Mouse (Mus musculus): ENCODE results near the gene Wnk2. TPM values are rescaled to one million over a fixed set of nuclear protein-coding genes. Genes with fewer than 3 reads are reported as not detected.
A peak's percentile ranks its signal among the peaks of the same experiment; 100 is the strongest.

Wnk2 gene
- total RNA-seq, 4 experiments from 2014 or later = 2.8 to 5.9 (median 5.0) TPM

GRCm38 (mm10) chr13:49031029-49031428 lies 116.8 kb downstream of the Wnk2 start:
- DNase-seq = no peak

GRCm38 (mm10) chr13:49028757-49029539 lies 118.9 kb downstream of the Wnk2 start:
- DNase-seq = no peak

DNA sequence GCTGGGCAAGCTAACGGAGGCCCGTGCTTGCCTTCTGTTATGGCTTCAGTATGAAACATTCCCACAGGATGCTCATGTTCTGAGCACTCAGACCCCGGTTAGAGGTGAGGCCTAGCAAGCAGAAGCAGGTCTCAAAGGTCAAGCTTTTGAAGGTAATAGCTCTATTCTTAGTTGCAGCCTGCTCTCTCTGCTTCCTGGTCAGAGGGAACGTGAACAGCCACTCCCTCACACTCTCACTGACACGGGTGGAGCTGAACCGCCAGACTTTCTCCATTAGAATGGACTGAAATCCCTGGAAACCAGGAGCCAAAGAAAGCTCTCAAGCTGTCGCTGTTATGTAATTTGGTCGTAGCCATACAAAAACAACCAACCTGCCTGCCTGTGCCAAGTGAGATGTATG lies 120.8 kb downstream of the Wnk2 start:
- no peak for DNase-seq

GRCm38 (mm10) chr13:49025521-49025920 lies 122.3 kb downstream of the Wnk2 start:
- DNase-seq = no peak

GRCm38 (mm10) chr13:49024763-49025162 lies 123.1 kb downstream of the Wnk2 start:
- no peak for DNase-seq

DNA sequence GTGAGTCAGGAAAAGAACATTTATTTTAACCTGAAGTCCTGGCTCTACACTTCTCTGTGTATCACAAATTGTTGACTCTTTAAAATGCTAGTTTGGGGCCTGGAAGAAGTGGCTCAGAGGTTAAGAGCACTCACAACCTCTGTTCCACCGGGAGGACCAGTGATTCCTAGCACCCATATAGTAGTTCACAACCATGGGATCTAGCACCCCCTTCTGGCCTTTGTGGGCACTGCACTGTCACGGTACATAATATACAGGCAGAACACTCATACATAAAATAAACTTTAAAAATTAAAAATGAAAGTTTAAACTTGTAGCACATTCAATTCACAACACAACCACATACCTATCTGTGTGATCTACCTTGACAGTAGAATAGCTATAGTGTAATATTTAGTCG lies 126.1 kb downstream of the Wnk2 start:
- peak; percentile 13 for DNase-seq

DNA sequence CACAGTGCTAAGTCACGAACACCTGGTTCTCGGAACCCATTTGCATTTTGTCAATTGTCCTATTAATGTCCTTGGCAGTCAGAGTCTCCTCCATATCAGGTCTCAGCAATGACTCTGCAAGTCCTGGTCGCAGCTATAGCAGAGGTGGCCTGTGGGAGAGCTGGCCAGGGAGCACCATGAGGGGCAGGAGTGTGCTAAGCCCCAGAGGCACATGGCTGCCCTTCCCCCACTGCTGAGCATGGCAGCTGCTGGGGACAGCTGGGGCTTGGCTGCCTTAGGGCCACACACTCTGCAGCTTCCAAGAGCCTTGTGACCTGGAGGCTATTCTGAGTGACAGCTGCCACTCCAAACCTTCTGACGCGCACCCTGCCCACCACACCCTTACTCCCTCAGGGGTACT lies 127.7 kb downstream of the Wnk2 start:
- no peak for DNase-seq

- no peak for DNase-seq
Observed at GRCm38 (mm10) chr13:49017375-49017774, 130.4 kb downstream of the Wnk2 start.

GRCm38 (mm10) chr13:49016311-49016761 lies 131.5 kb downstream of the Wnk2 start:
- peak; percentile 30 for DNase-seq

- DNase-seq = no peak
Observed at GRCm38 (mm10) chr13:49015366-49016306, 132.2 kb downstream of the Wnk2 start.

DNA sequence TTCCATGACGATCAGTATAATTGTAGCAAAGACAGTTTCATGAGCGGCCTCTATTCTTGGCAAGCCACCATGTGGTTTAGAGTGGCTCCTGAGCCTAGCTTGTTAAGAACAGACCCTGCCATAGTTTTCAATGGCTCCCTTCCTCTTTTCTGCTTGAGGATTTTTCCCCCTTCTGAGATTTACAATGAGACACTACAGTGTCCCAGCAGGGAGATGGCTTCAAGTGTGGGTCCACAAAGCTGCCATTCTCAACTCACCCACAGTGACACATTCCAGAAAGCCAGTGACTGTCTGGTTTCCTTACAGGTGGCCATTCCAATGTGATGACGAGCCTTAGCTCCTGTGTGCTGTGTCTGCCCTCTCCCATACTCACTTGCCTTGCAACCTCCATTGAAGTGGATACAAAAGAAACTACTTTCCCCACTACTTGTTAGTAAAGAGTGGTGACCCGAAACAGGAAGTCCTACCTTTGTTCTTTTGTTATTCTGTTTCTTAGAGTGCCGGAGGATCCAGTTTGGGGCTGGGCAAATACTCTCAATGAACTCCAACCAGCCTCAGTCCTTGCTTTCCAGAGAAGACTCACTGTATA lies 134.5 kb downstream of the Wnk2 start:
- DNase-seq = no peak

DNA sequence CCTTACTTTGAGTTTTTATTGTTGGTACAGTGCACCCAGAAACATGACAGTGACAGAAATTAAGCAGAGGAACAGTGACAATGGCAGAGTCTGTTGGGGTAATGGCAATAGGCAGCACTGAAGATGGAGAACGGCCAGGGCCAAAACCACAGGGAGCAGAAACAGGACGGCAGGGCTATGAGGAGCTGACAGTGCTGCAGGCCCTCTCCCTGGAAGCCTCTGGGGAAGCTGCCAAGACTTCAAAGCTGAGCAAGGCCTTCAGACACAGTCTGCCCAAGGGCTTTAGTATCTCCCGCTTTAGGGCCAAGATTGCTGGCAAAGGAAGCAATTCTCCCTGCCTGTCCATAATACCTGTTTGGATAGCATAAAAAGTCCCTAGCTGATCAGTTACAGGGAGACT lies 146.1 kb downstream of the Wnk2 start:
- DNase-seq = peak; percentile 67

DNA sequence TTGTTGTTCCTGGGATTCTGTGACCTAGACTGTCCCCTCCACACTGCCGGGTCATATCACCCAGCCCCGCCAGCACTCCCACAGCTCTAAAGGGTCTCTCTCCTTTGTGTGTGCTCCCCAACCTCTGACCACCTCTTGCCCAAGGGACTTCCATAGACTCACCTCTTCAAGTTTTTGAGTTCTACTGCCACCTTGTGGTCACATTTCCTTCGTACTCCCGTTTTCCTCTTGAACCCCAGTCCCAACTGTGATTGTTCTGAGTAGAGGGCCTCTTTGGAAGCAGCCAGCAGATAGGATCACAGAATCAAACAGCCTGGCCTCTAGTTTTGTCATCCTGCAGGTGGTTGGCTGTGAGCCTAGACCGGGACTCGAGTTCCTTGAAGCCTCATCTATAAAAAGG lies 149.2 kb downstream of the Wnk2 start:
- peak; percentile 38 for DNase-seq

GRCm38 (mm10) chr13:48996731-48997130 lies 151.1 kb downstream of the Wnk2 start:
- no peak for DNase-seq

DNA sequence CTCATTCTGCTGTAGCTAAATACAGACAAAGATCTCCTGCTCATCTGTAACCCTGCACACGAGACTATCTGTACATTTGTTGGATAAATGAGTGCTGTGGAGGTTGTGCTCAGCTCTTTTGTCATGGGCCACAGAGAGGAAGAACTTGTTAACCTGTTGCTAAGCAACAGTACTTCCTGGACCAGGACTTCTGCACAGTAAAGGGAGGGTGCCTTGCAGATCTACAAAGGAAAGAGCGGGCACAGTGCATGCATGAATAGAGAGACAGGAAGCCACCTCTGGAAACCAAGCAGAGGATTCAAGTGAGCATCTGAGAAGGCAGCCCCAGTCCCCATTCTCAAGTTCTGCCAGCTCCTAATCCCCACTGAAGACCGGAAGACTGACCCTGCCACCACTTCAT lies 152.9 kb downstream of the Wnk2 start:
- no peak for DNase-seq

- no peak for DNase-seq
Observed at GRCm38 (mm10) chr13:48992914-48993313, 154.9 kb downstream of the Wnk2 start.

DNA sequence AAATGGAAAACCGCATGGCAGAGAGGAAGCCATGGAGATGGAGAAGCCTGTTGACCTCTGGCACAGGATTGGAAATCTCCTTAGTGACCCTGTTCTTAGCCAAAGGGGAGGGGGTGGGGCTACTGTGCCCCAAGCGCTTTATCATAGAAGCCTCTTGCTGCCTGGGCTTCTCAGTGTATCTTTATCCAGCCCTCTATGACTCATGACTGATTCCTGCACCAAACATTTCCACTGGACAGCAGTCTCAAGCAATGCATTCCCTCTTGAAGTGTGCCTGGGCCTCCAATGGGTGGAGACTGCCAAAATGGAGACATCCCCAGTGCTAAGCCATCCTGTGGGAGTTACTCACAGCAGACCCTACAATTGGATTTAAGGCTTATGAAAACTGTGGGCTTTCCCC lies 157.7 kb downstream of the Wnk2 start:
- no peak for DNase-seq

Other genes starting within 250 kb of the Wnk2 start
- 100 to 1,000 TPM; 170 to 195 (median 182) TPM for gene Fam120a, start 180.0 kb downstream of the Wnk2 start, total RNA-seq (2022)
- 10 to 100 TPM; 55.5 to 58.6 (median 58.0) TPM for gene Ninj1, start 39.5 kb upstream of the Wnk2 start, total RNA-seq (2022)
- 10 to 100 TPM; 44.8 to 81.7 (median 62.8) TPM for gene Card19, start 68.0 kb upstream of the Wnk2 start, total RNA-seq (2022)
- gene Susd3, start 100.7 kb upstream of the Wnk2 start, total RNA-seq (2022) = 10 to 100 TPM in 2 of 4 experiments, 1 to 10 TPM in 2; 3.0 to 97.4 (median 38.5) TPM
- gene Fgd3, start 172.3 kb upstream of the Wnk2 start, total RNA-seq (2022) = 1 to 10 TPM; 4.5 to 4.7 (median 4.6) TPM
- 10 to 100 TPM; 37.2 to 48.4 (median 40.9) TPM for gene Bicd2, start 193.6 kb upstream of the Wnk2 start, total RNA-seq (2022)

Measured in adrenal gland, adult 8-10 months (tissue).